Mouse (Mus musculus): ENCODE results near the gene Ppt2. TPM values are rescaled to one million over a fixed set of nuclear protein-coding genes. Genes with fewer than 3 reads are reported as not detected.

The Ppt2 gene
- polyA plus RNA-seq, 1 experiment: 20.2 TPM

GRCm38 (mm10) chr17:34572361-34572760 is 55.9 kb downstream of the Ppt2 start:
- Histone ChIP-seq H3K4me1 (ENCODE audit: control insufficient read depth, insufficient read depth, low read length) (peaks cover 8% of the 10 kb centered on the region), H3K36me3 (ENCODE audit: control insufficient read depth, insufficient read depth, low read length) (no peaks in the 10 kb centered on the region), H3K27ac (ENCODE audit: control insufficient read depth, insufficient read depth, low read depth, low read length) (no peak overlapping the region), H3K27me3 (ENCODE audit: control insufficient read depth, insufficient read depth, low read length) (no peaks in the 10 kb centered on the region), H3K4me3 (ENCODE audit: control insufficient read depth, low read depth, low read length) (no peak overlapping the region)
- TF ChIP-seq CTCF (IDR thresholded peaks at IDR 0.05; ENCODE audit: control insufficient read depth, insufficient read depth, insufficient replicate concordance, low read depth, low read length): peak; percentile 45; the same call in 1 of the 2 replicates
- TF ChIP-seq POLR2A (IDR thresholded peaks at IDR 0.05; ENCODE audit: control insufficient read depth, low read depth, low read length): no peak

GRCm38 (mm10) chr17:34571875-34572274 is 56.4 kb downstream of the Ppt2 start:
- no peak overlapping the region for H3K27ac ChIP-seq (ENCODE audit: control insufficient read depth, insufficient read depth, low read depth, low read length)
- no peaks in the 10 kb centered on the region for H3K27me3 ChIP-seq (ENCODE audit: control insufficient read depth, insufficient read depth, low read length)
- peak; percentile 83 for TF ChIP-seq CTCF (IDR thresholded peaks at IDR 0.05; ENCODE audit: control insufficient read depth, insufficient read depth, insufficient replicate concordance, low read depth, low read length)
- TF ChIP-seq POLR2A (IDR thresholded peaks at IDR 0.05; ENCODE audit: control insufficient read depth, low read depth, low read length): no peak
- H3K4me1 ChIP-seq (ENCODE audit: control insufficient read depth, insufficient read depth, low read length): peaks cover 8% of the 10 kb centered on the region
- no peak overlapping the region for H3K4me3 ChIP-seq (ENCODE audit: control insufficient read depth, low read depth, low read length)
- no peaks in the 10 kb centered on the region for H3K36me3 ChIP-seq (ENCODE audit: control insufficient read depth, insufficient read depth, low read length)

- no peak for TF ChIP-seq CTCF (IDR thresholded peaks at IDR 0.05; ENCODE audit: control insufficient read depth, insufficient read depth, insufficient replicate concordance, low read depth, low read length)
- Histone ChIP-seq H3K4me3 (ENCODE audit: control insufficient read depth, low read depth, low read length) (no peak overlapping the region), H3K27ac (ENCODE audit: control insufficient read depth, insufficient read depth, low read depth, low read length) (no peak overlapping the region), H3K27me3 (ENCODE audit: control insufficient read depth, insufficient read depth, low read length) (no peaks in the 10 kb centered on the region), H3K36me3 (ENCODE audit: control insufficient read depth, insufficient read depth, low read length) (no peaks in the 10 kb centered on the region), H3K4me1 (ENCODE audit: control insufficient read depth, insufficient read depth, low read length) (peaks cover 8% of the 10 kb centered on the region)
These were observed 58.4 kb downstream of the Ppt2 start for GRCm38 (mm10) chr17:34569919-34570318.

- Histone ChIP-seq H3K27me3 (ENCODE audit: control insufficient read depth, insufficient read depth, low read length) (no peaks in the 10 kb centered on the region), H3K4me3 (ENCODE audit: control insufficient read depth, low read depth, low read length) (no peak overlapping the region), H3K4me1 (ENCODE audit: control insufficient read depth, insufficient read depth, low read length) (peaks cover 8% of the 10 kb centered on the region), H3K27ac (ENCODE audit: control insufficient read depth, insufficient read depth, low read depth, low read length) (no peak overlapping the region), H3K36me3 (ENCODE audit: control insufficient read depth, insufficient read depth, low read length) (no peaks in the 10 kb centered on the region)
- TF ChIP-seq POLR2A (IDR thresholded peaks at IDR 0.05; ENCODE audit: control insufficient read depth, low read depth, low read length) (no peak), CTCF (IDR thresholded peaks at IDR 0.05; ENCODE audit: control insufficient read depth, insufficient read depth, insufficient replicate concordance, low read depth, low read length) (no peak)
These were observed 59.9 kb downstream of the Ppt2 start for GRCm38 (mm10) chr17:34568421-34568820.

- no peaks in the 10 kb centered on the region for H3K27me3 ChIP-seq (ENCODE audit: control insufficient read depth, insufficient read depth, low read length)
- no peaks in the 10 kb centered on the region for H3K36me3 ChIP-seq (ENCODE audit: control insufficient read depth, insufficient read depth, low read length)
- no peak overlapping the region for H3K27ac ChIP-seq (ENCODE audit: control insufficient read depth, insufficient read depth, low read depth, low read length)
- TF ChIP-seq POLR2A (IDR thresholded peaks at IDR 0.05; ENCODE audit: control insufficient read depth, low read depth, low read length) (no peak), CTCF (IDR thresholded peaks at IDR 0.05; ENCODE audit: control insufficient read depth, insufficient read depth, insufficient replicate concordance, low read depth, low read length) (no peak)
- no peak overlapping the region for H3K4me3 ChIP-seq (ENCODE audit: control insufficient read depth, low read depth, low read length)
- peaks cover 6% of the 10 kb centered on the region for H3K4me1 ChIP-seq (ENCODE audit: control insufficient read depth, insufficient read depth, low read length)
These were observed 61.0 kb downstream of the Ppt2 start for GRCm38 (mm10) chr17:34567311-34567710.

Other genes with a start within 250 kb of the Ppt2 start
- 883 and 1,115 TPM in 2 replicates for gene BC051142, start 229.7 kb downstream of the Ppt2 start, polyA plus RNA-seq (2012; rRNA removed)
- gene Btnl4, start 151.2 kb downstream of the Ppt2 start, polyA plus RNA-seq (2012; rRNA removed): 0.09 TPM in 1 of 2 replicates, not detected in the other
- not detected in 2 replicates for gene Btnl6, start 111.2 kb downstream of the Ppt2 start, polyA plus RNA-seq (2012; rRNA removed)
- 7.2 and 12.3 TPM in 2 replicates for gene Notch4, start 64.2 kb downstream of the Ppt2 start, polyA plus RNA-seq (2012; rRNA removed)
- gene Gpsm3, start 38.7 kb downstream of the Ppt2 start, polyA plus RNA-seq (2012; rRNA removed): 1.7 and 1.9 TPM in 2 replicates
- 9.6 and 11.2 TPM in 2 replicates for gene Pbx2, start 37.2 kb downstream of the Ppt2 start, polyA plus RNA-seq (2012; rRNA removed)
- 0.43 and 0.66 TPM in 2 replicates for gene Ager, start 30.6 kb downstream of the Ppt2 start, polyA plus RNA-seq (2012; rRNA removed)
- 56.6 and 63.4 TPM in 2 replicates for gene Rnf5, start 24.8 kb downstream of the Ppt2 start, polyA plus RNA-seq (2012; rRNA removed)
- gene Agpat1, start 24.2 kb downstream of the Ppt2 start, polyA plus RNA-seq (2012; rRNA removed): 891 and 908 TPM in 2 replicates
- 0.53 and 0.54 TPM in 2 replicates for gene Egfl8, start 12.5 kb downstream of the Ppt2 start, polyA plus RNA-seq (2012; rRNA removed)
- 1.5 and 1.6 TPM in 2 replicates for gene Prrt1, start 1.0 kb upstream of the Ppt2 start, polyA plus RNA-seq (2012; rRNA removed)
- 156 and 172 TPM in 2 replicates for gene Fkbpl, start 16.3 kb upstream of the Ppt2 start, polyA plus RNA-seq (2012; rRNA removed)
- 27.9 and 28.4 TPM in 2 replicates for gene Atf6b, start 18.6 kb upstream of the Ppt2 start, polyA plus RNA-seq (2012; rRNA removed)
- gene Tnxb, start 42.0 kb upstream of the Ppt2 start, polyA plus RNA-seq (2012; rRNA removed): 0.77 and 1.9 TPM in 2 replicates
- gene C4b, start 115.4 kb upstream of the Ppt2 start, polyA plus RNA-seq (2012; rRNA removed): 15.0 and 17.6 TPM in 2 replicates
- gene Cyp21a1, start 176.1 kb upstream of the Ppt2 start, polyA plus RNA-seq (2012; rRNA removed): 1.1 and 1.4 TPM in 2 replicates
- gene Stk19, start 208.4 kb upstream of the Ppt2 start, polyA plus RNA-seq (2012; rRNA removed): 41.3 and 46.3 TPM in 2 replicates
- 51.3 and 61.0 TPM in 2 replicates for gene Dxo, start 208.5 kb upstream of the Ppt2 start, polyA plus RNA-seq (2012; rRNA removed)
- 137 and 142 TPM in 2 replicates for gene Skiv2l, start 221.7 kb upstream of the Ppt2 start, polyA plus RNA-seq (2012; rRNA removed)
- 173 and 180 TPM in 2 replicates for gene Nelfe, start 221.9 kb upstream of the Ppt2 start, polyA plus RNA-seq (2012; rRNA removed)
- 1.1 and 1.2 TPM in 2 replicates for gene Cfb, start 234.0 kb upstream of the Ppt2 start, polyA plus RNA-seq (2012; rRNA removed)

Data from testis, adult 2 months (tissue).